Mouse (Mus musculus) neural tube, postnatal 0 days (tissue): Measurements from ENCODE around the gene Mlc1. TPM values are rescaled to one million over a fixed set of nuclear protein-coding genes. Genes with fewer than 3 reads are reported as not detected.

ENCODE experiments used
- polyA plus RNA-seq: library from polyadenylated mRNA; unstranded; fragments of >200 nt; fragmentation: Nextera tagmentation; extraction: Ambion mirVana; gene quantifications from 2 replicates; pipeline ENCODE4 v1.2.1, GENCODE M21; 2015

Mlc1 gene
- polyA plus RNA-seq, result 67.4 and 69.0 TPM in 2 replicates

GRCm38 (mm10) chr15:88978281-88979137 is at the start of gene Mlc1:
Gene Mlc1, minus strand, starts transcription at chr15:88979007.

GRCm38 (mm10) chr15:88982534-88983079 is 3.8 kb upstream of the Mlc1 start, which contains the start of gene Mov10l1:
Gene Mov10l1, plus strand, starts transcription at chr15:88982909.

GRCm38 (mm10) chr15:88954368-88955072 is 24.3 kb downstream of the Mlc1 start, which contains the start of gene Ttll8:
Gene Ttll8, minus strand, starts transcription at chr15:88954418.

Other genes starting within 250 kb of the Mlc1 start
- 11.1 and 11.2 TPM in 2 replicates for gene Brd1, start 244.8 kb downstream of the Mlc1 start, polyA plus RNA-seq
- 5.0 and 5.1 TPM in 2 replicates for gene Zbed4, start 227.3 kb downstream of the Mlc1 start, polyA plus RNA-seq
- 7.0 and 7.9 TPM in 2 replicates for gene Alg12, start 159.7 kb downstream of the Mlc1 start, polyA plus RNA-seq
- 44.6 and 52.2 TPM in 2 replicates for gene Creld2, start 159.4 kb downstream of the Mlc1 start, polyA plus RNA-seq
- 73.8 and 74.6 TPM in 2 replicates for gene Pim3, start 116.8 kb downstream of the Mlc1 start, polyA plus RNA-seq
- 0.19 and 0.23 TPM in 2 replicates for gene Ttll8, start 24.6 kb downstream of the Mlc1 start, polyA plus RNA-seq
- gene Mov10l1, start 3.9 kb upstream of the Mlc1 start, polyA plus RNA-seq, result not detected in 2 replicates
- 13.4 and 14.9 TPM in 2 replicates for gene Panx2, start 80.7 kb upstream of the Mlc1 start, polyA plus RNA-seq
- gene Trabd, start 96.1 kb upstream of the Mlc1 start, polyA plus RNA-seq, result 29.1 and 35.5 TPM in 2 replicates
- 21.0 and 22.3 TPM in 2 replicates for gene Selenoo, start 110.1 kb upstream of the Mlc1 start, polyA plus RNA-seq
- 8.1 and 13.9 TPM in 2 replicates for gene Tubgcp6, start 144.1 kb upstream of the Mlc1 start, polyA plus RNA-seq
- 19.1 and 23.8 TPM in 2 replicates for gene Hdac10, start 149.7 kb upstream of the Mlc1 start, polyA plus RNA-seq
- 4.0 and 5.5 TPM in 2 replicates for gene Mapk12, start 161.7 kb upstream of the Mlc1 start, polyA plus RNA-seq
- gene Mapk11, start 170.6 kb upstream of the Mlc1 start, polyA plus RNA-seq, result 12.0 and 15.0 TPM in 2 replicates
- gene Plxnb2, start 201.8 kb upstream of the Mlc1 start, polyA plus RNA-seq, result 40.8 and 51.5 TPM in 2 replicates
- gene Dennd6b, start 217.5 kb upstream of the Mlc1 start, polyA plus RNA-seq, result 58.4 and 74.1 TPM in 2 replicates
- 65.8 and 68.3 TPM in 2 replicates for gene Ppp6r2, start 232.5 kb upstream of the Mlc1 start, polyA plus RNA-seq